Mouse (Mus musculus) limb, embryonic 13.5 days (tissue): ENCODE measurements at regions not wholly inside any gene's neighbourhood (a gene's known extent, or its start where the extent isn't known, plus 50 kb on each side); places are given as distances from the start of the nearest gene placed in this dataset.

ENCODE experiments used
- ATAC-seq: fragments of 200-750 bp; cut with Nextera tagmentation; 2 replicates; pipeline ENCODE4 v1.8.0; 2017; ENCODE audit warnings: low read depth, moderate number of reproducible peaks, moderate TSS enrichment; ENCODE audit not compliant: low FRiP score
- H3K27ac ChIP-seq: fragments of 300-500 bp; sonication (generic); 2 replicates; pipeline ENCODE4 v1.5.1; 2015; ENCODE audit warnings: inconsistent platforms, mild to moderate bottlenecking, moderate library complexity
- H3K27me3 ChIP-seq: fragments of 300-500 bp; sonication (generic); 2 replicates; pipeline ENCODE4 v1.6.1; 2015; ENCODE audit warnings: mild to moderate bottlenecking, inconsistent platforms
- H3K36me3 ChIP-seq: fragments of 300-500 bp; sonication (generic); 2 replicates; pipeline ENCODE4 v1.6.1; 2015; ENCODE audit warnings: inconsistent platforms, mild to moderate bottlenecking, moderate library complexity
- H3K4me1 ChIP-seq: fragments of 300-500 bp; sonication (generic); 2 replicates; pipeline ENCODE4 v1.6.1; 2015; ENCODE audit warnings: inconsistent platforms
- H3K4me2 ChIP-seq: fragments of 300-500 bp; sonication (generic); replicated peaks from 2 replicates; pipeline ENCODE4 v1.6.1; 2015; ENCODE audit warnings: inconsistent platforms, mild to moderate bottlenecking, moderate library complexity
- H3K4me3 ChIP-seq: fragments of 300-500 bp; sonication (generic); 2 replicates; pipeline ENCODE4 v1.5.1; 2015; ENCODE audit warnings: moderate library complexity, mild to moderate bottlenecking, inconsistent platforms
- H3K9ac ChIP-seq: fragments of 300-500 bp; sonication (generic); 2 replicates; pipeline ENCODE4 v1.6.1; 2015; ENCODE audit warnings: mild to moderate bottlenecking, inconsistent platforms
- H3K9me3 ChIP-seq: fragments of 300-500 bp; sonication (generic); 2 replicates; pipeline ENCODE4 v1.6.1; 2016; ENCODE audit warnings: inconsistent platforms
- WGBS: fragments of 180-500 bp; shearing (Covaris S2); methylation state at CpG from one replicate; pipeline ENCODE4 v1.1.7; 2015; 5-methylcytosine and 5-hydroxymethylcytosine counted together

GRCm38 (mm10) chr10:17012541-17012975, 710.5 kb upstream of the Cited2 start:
- no peak for ATAC-seq
- no peaks in the 10 kb centered on the region for H3K36me3 ChIP-seq
- H3K9me3 ChIP-seq: no peaks in the 10 kb centered on the region
- WGBS: 55% methylated on average over 3 of the region's 3 CpGs
- H3K4me2 ChIP-seq: no peak overlapping the region
- H3K4me1 ChIP-seq: no peaks in the 10 kb centered on the region
- no peak overlapping the region for H3K9ac ChIP-seq
- H3K4me3 ChIP-seq: no peak overlapping the region
- no peak overlapping the region for H3K27ac ChIP-seq
- H3K27me3 ChIP-seq: no peaks in the 10 kb centered on the region

- no peak for ATAC-seq
- WGBS: 90% methylated on average over 3 of the region's 3 CpGs
- no peak overlapping the region for H3K4me2 ChIP-seq
- no peaks in the 10 kb centered on the region for H3K9me3 ChIP-seq
- H3K9ac ChIP-seq: no peak overlapping the region
- H3K4me1 ChIP-seq: no peaks in the 10 kb centered on the region
- H3K27ac ChIP-seq: no peak overlapping the region
- H3K4me3 ChIP-seq: no peak overlapping the region
- H3K36me3 ChIP-seq: no peaks in the 10 kb centered on the region
- no peaks in the 10 kb centered on the region for H3K27me3 ChIP-seq
These were observed 708.2 kb upstream of the Cited2 start for GRCm38 (mm10) chr10:17014826-17015225.

- no peak overlapping the region for H3K4me2 ChIP-seq
- no peaks in the 10 kb centered on the region for H3K36me3 ChIP-seq
- no peaks in the 10 kb centered on the region for H3K27me3 ChIP-seq
- H3K27ac ChIP-seq: no peak overlapping the region
- H3K9ac ChIP-seq: no peak overlapping the region
- no peak for ATAC-seq
- no peaks in the 10 kb centered on the region for H3K4me1 ChIP-seq
- WGBS: 86% methylated on average over 4 of the region's 4 CpGs
- no peak overlapping the region for H3K4me3 ChIP-seq
- no peaks in the 10 kb centered on the region for H3K9me3 ChIP-seq
These were observed 706.2 kb upstream of the Cited2 start for GRCm38 (mm10) chr10:17016854-17017253.

- ATAC-seq: no peak
- no peaks in the 10 kb centered on the region for H3K9me3 ChIP-seq
- no peak overlapping the region for H3K4me3 ChIP-seq
- 83% methylated on average over 5 of the region's 5 CpGs for WGBS
- H3K9ac ChIP-seq: no peak overlapping the region
- 0 out of 2 replicates have a peak, but pooled peaks cover 3% of the 10 kb centered on the region for H3K4me1 ChIP-seq
- H3K4me2 ChIP-seq: no peak overlapping the region
- no peaks in the 10 kb centered on the region for H3K36me3 ChIP-seq
- H3K27ac ChIP-seq: no peak overlapping the region
- H3K27me3 ChIP-seq: no peaks in the 10 kb centered on the region
These were observed 700.5 kb upstream of the Cited2 start for GRCm38 (mm10) chr10:17022216-17023158.

- no peak for ATAC-seq
- WGBS: 50% methylated on average over 13 of the region's 13 CpGs
- H3K4me3 ChIP-seq: no peak overlapping the region
These were observed 699.3 kb upstream of the Cited2 start for GRCm38 (mm10) chr10:17023571-17024293.

GRCm38 (mm10) chr10:17024294-17024665, 698.7 kb upstream of the Cited2 start:
- Histone ChIP-seq H3K36me3 (no peaks in the 10 kb centered on the region), H3K9ac (no peak overlapping the region), H3K4me2 (no peak overlapping the region), H3K27ac (no peak overlapping the region), H3K4me1 (0 out of 2 replicates have a peak, but pooled peaks cover 3% of the 10 kb centered on the region), H3K9me3 (no peaks in the 10 kb centered on the region), H3K4me3 (no peak overlapping the region), H3K27me3 (no peaks in the 10 kb centered on the region)
- WGBS: 50% methylated on average over 1 of the region's 1 CpGs
- ATAC-seq: no peak

More at GRCm38 (mm10) chr10:17023571-17024293, 699.3 kb upstream of the Cited2 start:
- H3K27ac ChIP-seq: no peak overlapping the region
- no peak overlapping the region for H3K9ac ChIP-seq
- no peaks in the 10 kb centered on the region for H3K36me3 ChIP-seq
- H3K4me1 ChIP-seq: 0 out of 2 replicates have a peak, but pooled peaks cover 3% of the 10 kb centered on the region
- H3K4me2 ChIP-seq: no peak overlapping the region
- no peaks in the 10 kb centered on the region for H3K27me3 ChIP-seq
- no peaks in the 10 kb centered on the region for H3K9me3 ChIP-seq

- WGBS: 81% methylated on average over 2 of the region's 2 CpGs
- ATAC-seq: no peak
- H3K27me3 ChIP-seq: no peaks in the 10 kb centered on the region
- no peak overlapping the region for H3K4me3 ChIP-seq
- no peaks in the 10 kb centered on the region for H3K36me3 ChIP-seq
- no peak overlapping the region for H3K27ac ChIP-seq
- no peak overlapping the region for H3K4me2 ChIP-seq
- H3K9me3 ChIP-seq: no peaks in the 10 kb centered on the region; the same call in 1 of the 2 replicates
- H3K9ac ChIP-seq: no peak overlapping the region
- no peaks in the 10 kb centered on the region for H3K4me1 ChIP-seq
These were observed 687.9 kb upstream of the Cited2 start for GRCm38 (mm10) chr10:17034892-17035775.

- no peaks in the 10 kb centered on the region for H3K4me1 ChIP-seq
- WGBS: 71% methylated on average over 11 of the region's 11 CpGs
- ATAC-seq: no peak
- no peak overlapping the region for H3K4me2 ChIP-seq
- H3K9ac ChIP-seq: no peak overlapping the region
- no peak overlapping the region for H3K27ac ChIP-seq
- no peaks in the 10 kb centered on the region for H3K27me3 ChIP-seq
- H3K36me3 ChIP-seq: no peaks in the 10 kb centered on the region
- H3K9me3 ChIP-seq: no peaks in the 10 kb centered on the region
- no peak overlapping the region for H3K4me3 ChIP-seq
These were observed 684.6 kb upstream of the Cited2 start for GRCm38 (mm10) chr10:17038259-17039043.

- WGBS: 96% methylated on average over 1 of the region's 1 CpGs
- ATAC-seq: no peak
- no peak overlapping the region for H3K27ac ChIP-seq
- no peak overlapping the region for H3K9ac ChIP-seq
- H3K36me3 ChIP-seq: no peaks in the 10 kb centered on the region
- no peak overlapping the region for H3K4me3 ChIP-seq
- no peaks in the 10 kb centered on the region for H3K9me3 ChIP-seq
- H3K27me3 ChIP-seq: no peaks in the 10 kb centered on the region
- H3K4me2 ChIP-seq: no peak overlapping the region
- H3K4me1 ChIP-seq: no peaks in the 10 kb centered on the region
These were observed 680.9 kb upstream of the Cited2 start for GRCm38 (mm10) chr10:17042090-17042489.

GRCm38 (mm10) chr10:17042973-17043372, 680.0 kb upstream of the Cited2 start:
- Histone ChIP-seq H3K9me3 (no peaks in the 10 kb centered on the region), H3K9ac (no peak overlapping the region), H3K4me3 (no peak overlapping the region), H3K4me1 (no peaks in the 10 kb centered on the region), H3K27ac (no peak overlapping the region), H3K4me2 (no peak overlapping the region), H3K27me3 (no peaks in the 10 kb centered on the region), H3K36me3 (no peaks in the 10 kb centered on the region)
- no peak for ATAC-seq
- WGBS: 57% methylated on average over 3 of the region's 3 CpGs

GRCm38 (mm10) chr10:17046765-17047164, 676.3 kb upstream of the Cited2 start:
- 85% methylated on average over 5 of the region's 5 CpGs for WGBS
- H3K4me3 ChIP-seq: no peak overlapping the region
- H3K9ac ChIP-seq: no peak overlapping the region
- no peak overlapping the region for H3K27ac ChIP-seq
- no peak for ATAC-seq
- H3K27me3 ChIP-seq: no peaks in the 10 kb centered on the region
- H3K36me3 ChIP-seq: no peaks in the 10 kb centered on the region
- H3K4me2 ChIP-seq: no peak overlapping the region
- peaks cover 2% of the 10 kb centered on the region; the same call in 1 of the 2 replicates for H3K9me3 ChIP-seq
- H3K4me1 ChIP-seq: no peaks in the 10 kb centered on the region
